Mouse (Mus musculus) thymus, adult 2 months (tissue): ENCODE measurements at regions not wholly inside any gene's neighbourhood (a gene's known extent, or its start where the extent isn't known, plus 50 kb on each side); places are given as distances from the start of the nearest gene placed in this dataset.

Source experiments
- CTCF ChIP-seq: fragments of 200-500 bp; IDR thresholded peaks from 2 replicates; pipeline ENCODE4 v1.5.1; 2012; ENCODE audit warnings: mild to moderate bottlenecking, control low read depth, low read length, moderate library complexity, borderline replicate concordance; ENCODE audit not compliant: control insufficient read depth, poor library complexity, insufficient read depth; ENCODE audit errors: extremely low read depth
- POLR2A ChIP-seq: fragments of 200-500 bp; IDR thresholded peaks from 2 replicates; pipeline ENCODE4 v1.6.1; 2012; ENCODE audit warnings: mild to moderate bottlenecking, low read length, control low read depth, moderate library complexity; ENCODE audit not compliant: control insufficient read depth, poor library complexity, insufficient read depth; ENCODE audit errors: extremely low read depth

DNA sequence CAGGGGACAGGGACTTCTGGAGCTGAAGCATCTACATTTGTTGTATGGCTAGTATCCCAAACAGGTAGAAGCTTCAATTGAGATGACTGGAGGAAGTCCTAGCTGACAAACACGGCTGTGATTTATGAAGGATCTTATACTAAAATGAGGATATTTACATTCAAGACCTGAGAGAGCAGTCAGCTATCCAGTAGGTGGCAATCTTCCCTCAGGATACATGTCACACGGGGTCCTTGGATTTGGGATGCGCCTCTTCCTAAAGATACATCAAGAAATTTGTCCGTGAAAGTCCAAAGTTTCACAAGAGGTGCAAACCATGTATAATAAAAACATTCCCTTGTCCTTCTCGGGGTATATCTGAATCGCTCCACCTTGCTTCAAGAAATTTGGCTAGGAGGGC is 577.8 kb upstream of the Itga1 start:
- TF ChIP-seq CTCF = no peak
- TF ChIP-seq POLR2A = no peak
